Mouse (Mus musculus): ENCODE measurements around the gene Dennd1a. TPM values are rescaled to one million over a fixed set of nuclear protein-coding genes. Genes with fewer than 3 reads are reported as not detected.

Dennd1a gene
- total RNA-seq, 2 experiments from 2014 or later, result 33.7 to 35.3 TPM

GRCm38 (mm10) chr2:37829758-37830275, 457.4 kb downstream of the Dennd1a start:
- DNase-seq (ENCODE audit: low spot score in 2 of 2), result no peak

GRCm38 (mm10) chr2:37823826-37824225, 463.4 kb downstream of the Dennd1a start:
- DNase-seq (ENCODE audit: low spot score in 2 of 2), result no peak

DNA sequence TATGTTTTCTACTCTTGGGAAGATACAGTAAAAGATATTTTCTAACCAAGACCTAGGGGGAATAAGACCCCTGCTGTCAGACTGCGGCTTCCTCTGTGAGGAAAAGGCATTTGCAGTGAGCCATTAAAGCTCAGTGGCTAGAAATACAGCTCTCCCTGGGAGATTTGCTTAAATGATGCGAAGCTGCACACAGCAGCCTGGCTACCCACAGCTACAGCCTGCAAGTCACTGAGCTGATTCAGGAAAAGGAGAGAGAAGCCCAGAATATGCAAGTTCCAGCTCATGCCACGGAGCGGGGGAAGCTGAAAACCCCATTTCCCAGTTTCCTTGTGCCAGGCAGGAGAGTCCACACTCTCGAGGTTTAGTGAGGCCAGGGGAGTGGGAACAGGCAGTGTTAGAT, 465.1 kb downstream of the Dennd1a start:
- no peak for DNase-seq (ENCODE audit: low spot score in 2 of 2)

DNA sequence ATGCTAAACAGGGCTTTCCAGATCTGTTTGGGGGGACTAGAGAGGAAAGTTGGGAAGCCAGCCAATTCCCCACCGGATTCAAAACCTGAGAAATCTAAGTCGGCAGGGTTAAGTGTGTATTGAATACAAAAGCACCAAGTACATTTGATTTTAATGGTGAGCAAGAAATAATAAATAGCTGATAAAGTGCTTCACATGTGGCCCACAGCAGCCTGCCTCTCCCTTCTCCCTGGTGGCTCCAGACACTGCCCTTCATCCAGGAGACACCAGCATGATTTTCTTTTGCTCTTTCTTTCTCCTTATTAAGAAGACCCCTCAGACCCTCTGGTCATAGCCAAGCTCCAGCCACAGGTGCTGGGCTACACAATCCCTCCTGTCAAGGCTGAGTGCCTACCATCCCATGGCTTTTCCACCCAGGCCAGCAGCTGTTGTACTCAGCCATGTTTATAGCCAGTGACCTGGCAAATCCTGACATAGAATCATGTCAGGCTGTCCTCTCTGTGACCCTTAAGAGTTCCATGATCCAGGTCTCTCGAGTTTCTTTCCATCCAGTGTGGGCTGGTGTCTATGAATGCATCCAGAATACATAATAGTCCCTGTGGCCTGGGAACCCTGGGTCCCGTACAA, 467.6 kb downstream of the Dennd1a start:
- no peak for DNase-seq (ENCODE audit: low spot score in 2 of 2)

GRCm38 (mm10) chr2:37818761-37819525, 468.2 kb downstream of the Dennd1a start:
- DNase-seq (ENCODE audit: low spot score in 2 of 2), result no peak

DNA sequence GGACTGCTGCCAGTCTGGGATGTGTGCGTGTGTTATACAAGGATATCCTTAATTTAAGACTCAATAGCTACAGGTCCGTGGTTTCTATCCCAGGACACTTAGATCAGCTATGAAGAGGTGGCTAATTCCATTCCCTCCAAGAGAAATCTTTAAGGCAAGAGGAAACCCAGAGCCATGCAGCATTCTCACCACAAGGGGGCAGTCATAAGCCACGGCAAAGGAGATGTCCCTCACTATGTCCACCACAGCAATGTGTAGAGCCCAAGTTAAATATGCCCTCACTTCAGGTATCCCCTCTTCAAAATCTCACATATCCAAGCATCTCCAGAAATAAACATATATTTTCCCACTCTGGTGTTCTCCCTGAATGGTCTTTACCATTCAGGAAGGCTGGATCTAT, 471.5 kb downstream of the Dennd1a start:
- DNase-seq (ENCODE audit: low spot score in 2 of 2), result peak; percentile 59 to 71

GRCm38 (mm10) chr2:37814820-37815361, 472.3 kb downstream of the Dennd1a start:
- DNase-seq (ENCODE audit: low spot score in 2 of 2), result no peak

GRCm38 (mm10) chr2:37812401-37812800, 474.8 kb downstream of the Dennd1a start:
- DNase-seq (ENCODE audit: low spot score in 2 of 2), result no peak

- DNase-seq (ENCODE audit: low spot score in 2 of 2), result peak in 1 of 2 experiments; percentile 53
These were observed 475.5 kb downstream of the Dennd1a start for GRCm38 (mm10) chr2:37811682-37812081.

GRCm38 (mm10) chr2:37802610-37803212, 484.5 kb downstream of the Dennd1a start:
- DNase-seq (ENCODE audit: low spot score in 2 of 2), result peak in 1 of 2 experiments; percentile 59

- no peak for DNase-seq (ENCODE audit: low spot score in 2 of 2)
These were observed 485.5 kb downstream of the Dennd1a start for GRCm38 (mm10) chr2:37801687-37802086.

DNA sequence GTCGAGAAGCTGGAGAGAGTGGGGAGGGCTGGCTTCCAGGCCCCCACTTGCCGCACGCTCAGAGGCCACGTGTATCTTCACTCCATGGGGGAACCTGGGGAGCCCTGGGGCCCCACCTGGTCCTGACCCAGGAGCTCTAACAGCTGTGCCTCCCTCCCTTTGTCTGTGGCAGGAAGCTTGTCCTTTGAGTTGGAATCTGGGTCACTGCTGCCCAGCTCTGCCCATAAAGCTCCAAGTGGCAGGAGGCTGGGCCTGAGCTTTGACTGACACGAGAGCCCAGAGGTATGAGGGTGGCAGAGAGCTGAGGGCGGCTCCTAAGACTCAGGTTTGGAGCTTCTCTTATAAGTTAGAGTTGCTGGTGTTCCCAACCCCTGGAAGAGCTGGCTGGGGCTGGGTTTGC, 488.1 kb downstream of the Dennd1a start:
- DNase-seq (ENCODE audit: low spot score in 2 of 2), result no peak

DNA sequence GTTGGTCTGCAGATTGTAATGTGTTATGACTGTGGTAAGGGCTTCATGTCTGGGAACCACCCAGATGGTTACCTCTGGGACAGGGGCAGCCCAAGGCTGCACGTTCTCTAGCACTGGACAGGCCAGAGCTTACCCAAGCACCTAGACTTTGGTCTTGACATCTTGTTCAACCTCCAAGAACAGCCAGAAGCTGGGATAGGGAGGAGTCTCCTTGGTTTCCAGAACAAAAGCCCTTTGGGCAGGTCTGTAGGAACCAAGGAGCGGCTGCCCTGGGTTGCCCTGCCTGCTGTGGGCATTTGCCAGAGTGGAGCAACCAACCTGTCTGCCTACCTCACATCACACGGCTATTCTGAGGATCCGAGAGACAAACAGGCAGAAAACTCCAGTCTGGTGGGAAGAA, 490.1 kb downstream of the Dennd1a start:
- no peak for DNase-seq (ENCODE audit: low spot score in 2 of 2)

- DNase-seq (ENCODE audit: low spot score in 2 of 2), result no peak
These were observed 491.2 kb downstream of the Dennd1a start for GRCm38 (mm10) chr2:37796021-37796420.

DNA sequence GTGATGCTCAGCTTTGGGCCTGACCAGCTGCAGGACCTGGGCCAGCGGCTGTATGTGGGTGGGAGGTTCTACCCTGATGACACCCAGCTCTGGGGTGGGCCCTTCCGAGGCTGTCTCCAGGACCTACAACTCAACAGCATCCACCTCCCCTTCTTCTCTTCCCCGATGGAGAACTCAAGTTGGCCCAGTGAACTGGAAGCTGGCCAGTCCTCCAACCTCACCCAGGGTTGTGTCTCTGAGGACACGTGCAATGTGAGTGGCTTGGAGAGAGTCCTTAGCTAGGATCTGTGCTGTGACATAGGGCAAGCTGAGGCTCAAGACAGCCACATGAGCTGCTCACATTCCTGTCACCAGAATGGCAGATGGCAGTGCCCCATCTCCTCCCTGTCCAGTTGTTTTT, 495.9 kb downstream of the Dennd1a start:
- no peak for DNase-seq (ENCODE audit: low spot score in 2 of 2)

- DNase-seq (ENCODE audit: low spot score in 2 of 2), result no peak
These were observed 496.5 kb downstream of the Dennd1a start for GRCm38 (mm10) chr2:37790738-37791137.

GRCm38 (mm10) chr2:37789995-37790394, 497.2 kb downstream of the Dennd1a start:
- DNase-seq (ENCODE audit: low spot score in 2 of 2), result no peak

- DNase-seq (ENCODE audit: low spot score in 2 of 2), result no peak
These were observed 498.2 kb downstream of the Dennd1a start for GRCm38 (mm10) chr2:37789029-37789428.

DNA sequence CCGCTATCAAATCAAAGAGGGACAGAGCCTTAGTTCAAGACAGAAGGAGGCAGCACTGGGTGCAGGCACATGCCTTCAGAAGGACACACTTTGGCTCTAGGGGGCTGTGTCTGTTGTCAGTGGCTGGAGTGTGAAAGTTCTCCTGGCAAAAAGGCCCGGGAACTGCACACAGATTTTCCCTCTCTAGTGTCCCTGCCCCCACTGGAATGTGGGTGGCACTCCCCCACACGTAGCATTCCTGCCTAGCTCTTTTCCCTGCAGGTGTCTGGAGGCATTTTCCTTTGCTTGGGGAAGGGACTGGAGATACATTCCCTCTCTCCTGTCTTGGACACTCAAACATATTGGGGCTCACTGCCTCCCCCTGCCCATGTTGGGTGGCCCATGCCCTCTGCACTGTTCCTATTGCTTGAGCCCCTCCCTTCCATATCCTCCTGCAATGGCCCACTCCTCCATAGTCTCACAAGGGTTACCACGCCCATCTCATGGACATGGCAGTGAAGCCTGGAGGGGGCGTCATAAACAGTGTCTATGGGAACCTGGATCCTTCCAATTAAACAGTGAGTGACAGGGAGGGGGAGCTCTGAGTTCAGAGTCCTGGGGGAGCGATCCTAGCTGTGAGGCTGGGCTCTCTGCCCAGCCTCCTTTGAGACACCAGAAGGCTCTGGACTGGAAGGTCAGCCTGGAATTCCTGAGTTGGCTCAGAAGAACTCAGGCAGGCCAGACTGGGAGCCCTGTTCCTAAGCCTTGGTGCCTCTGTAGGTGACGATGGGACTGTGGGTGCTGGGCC, 498.8 kb downstream of the Dennd1a start:
- DNase-seq (ENCODE audit: low spot score in 2 of 2), result no peak

GRCm38 (mm10) chr2:37786461-37786860, 500.7 kb downstream of the Dennd1a start:
- no peak for DNase-seq (ENCODE audit: low spot score in 2 of 2)

GRCm38 (mm10) chr2:37784473-37784872, 502.7 kb downstream of the Dennd1a start:
- DNase-seq (ENCODE audit: low spot score in 2 of 2), result no peak
